Mouse (Mus musculus): ENCODE measurements around the gene Pebp1. TPM values are rescaled to one million over a fixed set of nuclear protein-coding genes. Genes with fewer than 3 reads are reported as not detected.

The Pebp1 gene
- polyA plus RNA-seq, 1 experiment from 2014 or later = 767 TPM

GRCm38 (mm10) chr5:117239106-117239505, 48.3 kb downstream of the Pebp1 start:
- no peaks in the 10 kb centered on the region for H3K36me3 ChIP-seq
- no peak for ATAC-seq (ENCODE audit: insufficient number of reproducible peaks, insufficient read depth, low FRiP score, low TSS enrichment)
- no peak overlapping the region for H3K27ac ChIP-seq
- 70% methylated on average over 4 of the region's 4 CpGs for WGBS
- no peaks in the 10 kb centered on the region for H3K9me3 ChIP-seq
- H3K4me2 ChIP-seq (replicated peaks) = no peak overlapping the region
- no peak overlapping the region for H3K9ac ChIP-seq
- H3K27me3 ChIP-seq = peaks cover 10% of the 10 kb centered on the region
- H3K4me3 ChIP-seq = no peak overlapping the region
- peaks cover 10% of the 10 kb centered on the region; the same call in 1 of the 2 replicates for H3K4me1 ChIP-seq

DNA sequence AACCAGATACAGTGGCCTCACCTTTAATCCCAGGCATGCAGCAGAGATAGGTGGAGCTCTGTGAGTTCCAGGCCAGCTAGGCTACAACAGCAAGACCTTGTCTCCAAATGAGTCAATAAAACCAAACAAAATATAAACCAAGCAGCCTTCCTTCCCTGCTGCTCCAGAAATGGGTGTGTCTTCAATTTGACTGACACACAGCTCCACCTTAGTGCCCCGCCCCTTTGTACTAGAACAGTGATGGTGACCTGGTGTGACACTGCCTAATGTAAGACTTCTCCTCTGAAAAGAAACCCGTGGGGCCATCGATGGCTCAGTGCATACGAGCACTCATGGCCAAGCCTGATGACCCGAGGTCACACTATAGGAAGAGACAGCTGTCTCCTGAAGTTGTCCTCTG, 50.9 kb downstream of the Pebp1 start:
- no peaks in the 10 kb centered on the region for H3K36me3 ChIP-seq
- ATAC-seq (ENCODE audit: insufficient number of reproducible peaks, insufficient read depth, low FRiP score, low TSS enrichment) = no peak
- H3K9me3 ChIP-seq = no peaks in the 10 kb centered on the region
- no peak overlapping the region for H3K27ac ChIP-seq
- H3K4me1 ChIP-seq = peaks cover 5% of the 10 kb centered on the region; the same call in 1 of the 2 replicates
- H3K4me2 ChIP-seq (replicated peaks) = no peak overlapping the region
- H3K27me3 ChIP-seq = no peaks in the 10 kb centered on the region
- 65% methylated on average over 5 of the region's 5 CpGs for WGBS
- no peak overlapping the region for H3K4me3 ChIP-seq
- no peak overlapping the region for H3K9ac ChIP-seq

Other genes starting within 250 kb of the Pebp1 start
- 108 and 113 TPM in 2 replicates for gene Suds3, start 171.5 kb downstream of the Pebp1 start, polyA plus RNA-seq (2016; fragmentation: Nextera tagmentation; extraction: Ambion mirVana)
- gene Taok3, start 167.5 kb downstream of the Pebp1 start, polyA plus RNA-seq (2016; fragmentation: Nextera tagmentation; extraction: Ambion mirVana) = 12.1 and 14.7 TPM in 2 replicates
- gene Vsig10, start 31.5 kb upstream of the Pebp1 start, polyA plus RNA-seq (2016; fragmentation: Nextera tagmentation; extraction: Ambion mirVana) = 5.4 and 6.7 TPM in 2 replicates
- gene Wsb2, start 69.7 kb upstream of the Pebp1 start, polyA plus RNA-seq (2016; fragmentation: Nextera tagmentation; extraction: Ambion mirVana) = 67.6 and 68.9 TPM in 2 replicates
- 93.2 and 98.2 TPM in 2 replicates for gene Rfc5, start 101.4 kb upstream of the Pebp1 start, polyA plus RNA-seq (2016; fragmentation: Nextera tagmentation; extraction: Ambion mirVana)
- gene Ksr2, start 126.4 kb upstream of the Pebp1 start, polyA plus RNA-seq (2016; fragmentation: Nextera tagmentation; extraction: Ambion mirVana) = 0.41 and 0.68 TPM in 2 replicates

Data from embryonic facial prominence, embryonic 12.5 days (tissue).